Mouse (Mus musculus) ES-E14 (cell line): Measurements from ENCODE around the gene Ptgdr2.

Experiments
- CHD2 ChIP-seq: IDR thresholded peaks from 2 replicates; pipeline ENCODE4 v1.6.1; 2014; ENCODE audit warnings: mild to moderate bottlenecking, low read depth, low read length, inconsistent platforms
- ZC3H11A ChIP-seq: IDR thresholded peaks from 2 replicates; pipeline ENCODE4 v1.6.1; 2012; ENCODE audit warnings: low read depth, mild to moderate bottlenecking, inconsistent platforms, low read length, borderline replicate concordance
- ZNF384 ChIP-seq: IDR thresholded peaks from 2 replicates; pipeline ENCODE4 v1.6.1; 2012; ENCODE audit warnings: low read depth, low read length, inconsistent platforms

DNA sequence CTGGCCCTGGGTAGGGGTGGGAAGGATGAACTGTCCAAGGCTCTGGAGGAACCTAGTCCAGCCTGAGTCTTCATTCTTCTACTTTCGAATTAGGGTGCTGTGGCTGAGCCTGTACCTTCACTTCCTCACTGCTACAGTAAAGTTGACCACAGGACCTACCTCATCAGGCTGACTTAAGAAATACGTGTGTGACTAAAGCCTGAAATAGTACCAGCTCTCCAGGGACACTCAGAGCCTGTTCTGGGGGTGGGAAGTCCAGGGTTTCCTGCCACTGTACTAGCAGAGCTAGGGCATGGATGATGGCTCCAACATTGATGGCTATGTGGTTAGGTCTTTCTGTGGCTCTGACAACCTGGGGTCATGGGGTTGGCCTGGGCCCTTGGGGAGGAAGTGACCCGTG lies 7.0 kb downstream of the Ptgdr2 start:
- no peak for TF ChIP-seq ZC3H11A
- no peak for TF ChIP-seq ZNF384
- TF ChIP-seq CHD2: no peak
